Mouse (Mus musculus) monocyte, adult 5-6 weeks (primary cell): ENCODE data around the gene 1700092M07Rik. TPM values are rescaled to one million over a fixed set of nuclear protein-coding genes. Genes with fewer than 3 reads are reported as not detected.

Experiments used
- ATAC-seq: fragments of 153-309, 156-312 bp; replicated peaks from 2 replicates; pipeline ENCODE4 v1.8.0; 2017; ENCODE audit warnings: mild to moderate bottlenecking; ENCODE audit not compliant: low TSS enrichment, insufficient number of reproducible peaks, severe bottlenecking, poor library complexity, low FRiP score
- total RNA-seq: library from RNA; stranded (forward); fragments of 200-1000, 200-491, 200-594 nt; gene quantifications from 3 replicates; pipeline ENCODE4 v1.2.3, GENCODE M21; 2017

The 1700092M07Rik gene
- 1.9 to 2.8 TPM in 2 of 3 replicates, not detected in the other for total RNA-seq

- no peak for ATAC-seq
These were observed at the start of gene 1700092M07Rik for GRCm38 (mm10) chr19:8740603-8741002. TSS of gene 1700092M07Rik (plus strand) at chr19:8740718.

GRCm38 (mm10) chr19:8691871-8692539, 48.5 kb upstream of the 1700092M07Rik start:
- no peak for ATAC-seq

- ATAC-seq = no peak
These were observed 47.8 kb upstream of the 1700092M07Rik start for GRCm38 (mm10) chr19:8692740-8693139.

GRCm38 (mm10) chr19:8695330-8695729, 45.2 kb upstream of the 1700092M07Rik start:
- peak; percentile 52 for ATAC-seq

- no peak for ATAC-seq
These were observed 40.9 kb upstream of the 1700092M07Rik start for GRCm38 (mm10) chr19:8699652-8700051.

- ATAC-seq = no peak
These were observed 38.1 kb upstream of the 1700092M07Rik start for GRCm38 (mm10) chr19:8702458-8702857.

GRCm38 (mm10) chr19:8703571-8703970, 36.9 kb upstream of the 1700092M07Rik start:
- ATAC-seq = no peak

GRCm38 (mm10) chr19:8705026-8705708, 35.4 kb upstream of the 1700092M07Rik start:
- no peak for ATAC-seq

GRCm38 (mm10) chr19:8706132-8706667, 34.3 kb upstream of the 1700092M07Rik start:
- no peak for ATAC-seq

GRCm38 (mm10) chr19:8706930-8707329, 33.6 kb upstream of the 1700092M07Rik start:
- no peak for ATAC-seq

GRCm38 (mm10) chr19:8708954-8709353, 31.6 kb upstream of the 1700092M07Rik start:
- ATAC-seq = no peak

GRCm38 (mm10) chr19:8710057-8710456, 30.5 kb upstream of the 1700092M07Rik start:
- ATAC-seq = no peak

GRCm38 (mm10) chr19:8711506-8711905, 29.0 kb upstream of the 1700092M07Rik start:
- ATAC-seq = no peak

- ATAC-seq = no peak
These were observed 28.3 kb upstream of the 1700092M07Rik start for GRCm38 (mm10) chr19:8711949-8712869.

- ATAC-seq = peak; percentile 54
These were observed 27.6 kb upstream of the 1700092M07Rik start for GRCm38 (mm10) chr19:8712870-8713305.

- peak; percentile 64 for ATAC-seq
These were observed 27.1 kb upstream of the 1700092M07Rik start for GRCm38 (mm10) chr19:8713306-8713996.

GRCm38 (mm10) chr19:8713997-8714652, 26.4 kb upstream of the 1700092M07Rik start:
- ATAC-seq = no peak
